ENCODE assay signal across 8 mouse cellular contexts in the genomic region with DNA sequence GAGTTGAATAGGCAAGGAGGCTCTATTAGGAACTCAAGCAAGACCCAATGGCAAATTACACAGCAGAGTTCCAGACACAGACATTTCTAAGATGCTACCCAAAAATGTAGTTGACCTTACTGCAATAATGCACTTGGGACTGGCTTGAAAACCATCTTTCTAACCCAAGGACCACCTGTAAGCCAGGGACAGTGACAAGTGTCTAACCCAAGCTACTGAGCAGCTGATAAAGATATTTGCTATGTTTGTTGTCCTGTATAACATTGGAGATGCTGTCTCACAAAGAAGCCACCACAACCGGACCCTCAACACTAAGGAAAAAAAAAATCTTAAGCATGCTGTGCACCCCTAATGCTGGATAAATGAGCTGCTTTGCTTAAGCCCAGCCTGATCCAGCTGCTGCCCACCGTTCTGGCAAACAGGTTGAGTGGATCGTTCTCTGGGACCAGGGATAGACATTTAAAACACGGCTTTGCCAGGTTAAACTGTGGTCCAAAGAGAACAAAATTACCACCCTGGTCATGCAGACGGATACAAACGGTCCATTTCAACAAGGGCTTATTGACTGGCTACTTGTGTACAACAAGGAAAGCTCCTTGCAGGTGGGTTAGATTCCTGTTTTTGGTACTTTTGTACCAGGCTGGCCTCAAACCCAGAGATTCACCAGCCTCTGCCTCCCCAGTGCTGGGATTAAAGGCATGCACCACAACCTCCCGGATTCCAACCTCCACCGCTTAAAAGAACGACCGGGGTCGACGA. TPM values are rescaled to one million over a fixed set of nuclear protein-coding genes. Genes with fewer than 3 reads are reported as not detected.
DNase-seq lines count a peak whose midpoint lies in the region; ATAC-seq and TF ChIP-seq lines count a peak whose summit lies in the region.

No protein-coding gene starts in this region.

- no peak for TF ChIP-seq POLR2A in MEL (IDR thresholded peaks at IDR 0.05; ENCODE audit: control insufficient read depth in 1 of 2, insufficient read depth in 1 of 2, low read depth in 1 of 2, low read length in 2 of 2, poor library complexity in 1 of 2)

- no peak for ATAC-seq in heart, embryonic 15.5 days (replicated peaks; ENCODE audit: insufficient number of reproducible peaks, insufficient read depth, low FRiP score, low read depth)
- ATAC-seq in heart, postnatal 0 days (ENCODE audit: insufficient read depth, low read depth), result no peak
- ATAC-seq in midbrain, embryonic 11.5 days (ENCODE audit: low FRiP score), result no peak

- no peak for DNase-seq in heart, postnatal 36 days
- peak; percentile 76 for DNase-seq in MEL (ENCODE audit: low read depth, low spot score)
- no peak for DNase-seq in heart, postnatal 0 days (ENCODE audit: low spot score)
- peak; percentile 91 for DNase-seq in midbrain, embryonic 11.5 days (ENCODE audit: low spot score, missing footprints)
- no peak for DNase-seq in cerebellum, adult 11 months
- DNase-seq in frontal cortex, postnatal 14 days (ENCODE audit: low spot score in 2 of 2), result no peak
- no peak for DNase-seq in layer of hippocampus, postnatal 10 days (ENCODE audit: low spot score in 2 of 2)

- no peaks in the 10 kb centered on the region for H3K9me3 ChIP-seq in heart, embryonic 15.5 days (replicated peaks)
- H3K9me3 ChIP-seq in MEL (replicated peaks; ENCODE audit: insufficient read depth, low read length), result no peaks in the 10 kb centered on the region
- H3K9me3 ChIP-seq in heart, postnatal 0 days (replicated peaks; ENCODE audit: control insufficient read depth, low read length), result no peaks in the 10 kb centered on the region
- no peaks in the 10 kb centered on the region for H3K9me3 ChIP-seq in midbrain, embryonic 11.5 days (ENCODE audit: control insufficient read depth, low read length)

- peak overlapping the region; percentile 96 for H3K27ac ChIP-seq in heart, embryonic 15.5 days
- H3K27ac ChIP-seq in MEL (ENCODE audit: control insufficient read depth, low read depth, low read length), result peak overlapping the region; percentile 74
- H3K27ac ChIP-seq in heart, postnatal 0 days (ENCODE audit: low read depth), result peak overlapping the region; percentile 95
- no peak overlapping the region for H3K27ac ChIP-seq in midbrain, embryonic 11.5 days (ENCODE audit: low read depth, low read length)

- no peak for TF ChIP-seq RAD21 in MEL (IDR thresholded peaks at IDR 0.05; ENCODE audit: low read depth, low read length)

- WGBS in heart, embryonic 15.5 days, result 4% methylated on average over 12 of the region's 12 CpGs
- under 1% methylated on average over 12 of the region's 12 CpGs for WGBS in heart, postnatal 0 days
- 4% methylated on average over 12 of the region's 12 CpGs for WGBS in midbrain, embryonic 11.5 days

- peaks cover 16% of the 10 kb centered on the region for H3K36me3 ChIP-seq in heart, embryonic 15.5 days
- H3K36me3 ChIP-seq in MEL (ENCODE audit: control insufficient read depth in 1 of 2, insufficient read depth in 2 of 2, low read length in 2 of 2), result peaks cover 5 to 15% of the 10 kb centered on the region in 2 experiments; a peak in 3 of 4 replicates
- peaks cover 16% of the 10 kb centered on the region for H3K36me3 ChIP-seq in heart, postnatal 0 days (replicated peaks; ENCODE audit: control insufficient read depth, insufficient read depth, low read length)
- peaks cover 11% of the 10 kb centered on the region for H3K36me3 ChIP-seq in midbrain, embryonic 11.5 days (ENCODE audit: control insufficient read depth, insufficient read depth, low read length)

- 0 out of 4 replicates have a peak, but pooled peaks of 1 of the 2 experiments have one; percentile 20 for TF ChIP-seq EP300 in MEL (IDR thresholded peaks at IDR 0.05; ENCODE audit: low read depth in 1 of 2, low read length in 2 of 2)
- TF ChIP-seq EP300 in heart, postnatal 0 days (IDR thresholded peaks at IDR 0.05; ENCODE audit: low read depth), result no peak

- peak overlapping the region; percentile 89 for H3K4me3 ChIP-seq in heart, embryonic 15.5 days
- H3K4me3 ChIP-seq in MEL (ENCODE audit: control insufficient read depth in 1 of 2, insufficient read depth in 1 of 2, low read depth in 2 of 2, low read length in 2 of 2), result peak overlapping the region; percentile 70 to 85
- H3K4me3 ChIP-seq in heart, postnatal 0 days (ENCODE audit: low read depth, low read length), result peak overlapping the region; percentile 91
- H3K4me3 ChIP-seq in midbrain, embryonic 11.5 days (ENCODE audit: low read depth, low read length), result peak overlapping the region; percentile 50

- H3K27me3 ChIP-seq in heart, embryonic 15.5 days, result no peaks in the 10 kb centered on the region; the same call in 1 of the 2 replicates
- no peaks in the 10 kb centered on the region for H3K27me3 ChIP-seq in MEL (ENCODE audit: control insufficient read depth in 1 of 2, insufficient read depth in 2 of 2, low read length in 2 of 2)
- H3K27me3 ChIP-seq in heart, postnatal 0 days (ENCODE audit: control insufficient read depth, insufficient read depth, low read length), result no peaks in the 10 kb centered on the region
- H3K27me3 ChIP-seq in midbrain, embryonic 11.5 days (ENCODE audit: control insufficient read depth, insufficient read depth, low read length), result no peaks in the 10 kb centered on the region

- H3K4me2 ChIP-seq in heart, embryonic 15.5 days, result peak overlapping the region; percentile 70
- peak overlapping the region; percentile 76 for H3K4me2 ChIP-seq in heart, postnatal 0 days (ENCODE audit: low read depth, low read length)
- H3K4me2 ChIP-seq in midbrain, embryonic 11.5 days, result peak overlapping the region; percentile 74

- H3K9ac ChIP-seq in heart, embryonic 15.5 days, result peak overlapping the region; percentile 95
- peak overlapping the region; percentile 79 for H3K9ac ChIP-seq in MEL (ENCODE audit: control insufficient read depth, low read depth, low read length, poor library complexity, severe bottlenecking)
- H3K9ac ChIP-seq in heart, postnatal 0 days (replicated peaks; ENCODE audit: low read depth, low read length), result peak overlapping the region; percentile 93
- H3K9ac ChIP-seq in midbrain, embryonic 11.5 days (ENCODE audit: low read length), result peak overlapping the region; percentile 74

- H3K4me1 ChIP-seq in heart, embryonic 15.5 days (replicated peaks), result peaks cover 34% of the 10 kb centered on the region
- peaks cover 0 to 12% of the 10 kb centered on the region in 2 experiments; a peak in 3 of 4 replicates for H3K4me1 ChIP-seq in MEL (ENCODE audit: control insufficient read depth in 1 of 2, insufficient read depth in 2 of 2, low read length in 2 of 2)
- H3K4me1 ChIP-seq in heart, postnatal 0 days (ENCODE audit: control insufficient read depth, insufficient read depth), result peaks cover 27% of the 10 kb centered on the region; the same call in 1 of the 2 replicates
- H3K4me1 ChIP-seq in midbrain, embryonic 11.5 days (ENCODE audit: control insufficient read depth, insufficient read depth, low read length), result peaks cover 15% of the 10 kb centered on the region

- peaks cover 47% of the 10 kb centered on the region for H3K79me2 ChIP-seq in MEL (ENCODE audit: control insufficient read depth, insufficient read depth, low read length, poor library complexity)

- TF ChIP-seq CTCF in MEL (IDR thresholded peaks at IDR 0.05 in 2 of 3, conservative IDR thresholded peaks at IDR 0.05 in 1 of 3; ENCODE audit: control insufficient read depth in 1 of 3, insufficient read depth in 1 of 3, low read depth in 2 of 3, low read length in 3 of 3, poor library complexity in 1 of 3, severe bottlenecking in 1 of 3), result no peak
- TF ChIP-seq CTCF in heart, postnatal 0 days (IDR thresholded peaks at IDR 0.05; ENCODE audit: low read depth), result no peak

- intact Hi-C loops in heart, postnatal 36 days (cut with DNase I), result no loop called here

RNA-seq across cellular contexts. Expression of a gene that starts 1.0 kb away (rescaled TPM):
- 410 and 528 TPM in 2 replicates for polyA plus RNA-seq in heart, embryonic 15.5 days (2015; fragmentation: Nextera tagmentation; extraction: Ambion mirVana)
- total RNA-seq in heart, postnatal 36 days (2021), result 1,000 to 10,000 TPM in 1 of 2 experiments, 100 to 1,000 TPM in 1; 979 to 1,034 TPM
- 258 and 292 TPM in 2 replicates for total RNA-seq in MEL (2012; rRNA removed)
- polyA plus RNA-seq in MEL (2012; ENCODE audit: insufficient read depth in 1 of 2, insufficient read length in 2 of 2, low read depth in 1 of 2, low replicate concordance in 2 of 2, missing spikeins in 1 of 2), result 100 to 1,000 TPM in 1 of 2 experiments, not detected in 1; 230 TPM
- 434 and 667 TPM in 2 replicates for total RNA-seq in heart, postnatal 0 days (2014; rRNA removed; ENCODE audit: low replicate concordance)
- polyA plus RNA-seq in heart, postnatal 0 days (2015; fragmentation: Nextera tagmentation; extraction: Ambion mirVana), result 1,293 and 1,354 TPM in 2 replicates
- 198 and 210 TPM in 2 replicates for polyA plus RNA-seq in midbrain, embryonic 11.5 days (2014; fragmentation: Nextera tagmentation; extraction: Ambion mirVana)
- 100 to 1,000 TPM; 180 to 197 TPM for total RNA-seq in layer of hippocampus, postnatal 10 days (2021)

RNA-seq across cellular contexts. Expression of a gene that starts 4.3 kb away (rescaled TPM):
- polyA plus RNA-seq in heart, embryonic 15.5 days (2015; fragmentation: Nextera tagmentation; extraction: Ambion mirVana), result 1.4 and 1.6 TPM in 2 replicates
- total RNA-seq in heart, postnatal 36 days (2021), result 100 to 1,000 TPM; 400 to 416 TPM
- total RNA-seq in MEL (2012; rRNA removed), result 0.12 and 0.13 TPM in 2 replicates
- polyA plus RNA-seq in MEL (2012; ENCODE audit: insufficient read depth in 1 of 2, insufficient read length in 2 of 2, low read depth in 1 of 2, low replicate concordance in 2 of 2, missing spikeins in 1 of 2), result under 1 TPM in 1 of 2 experiments, not detected in 1; 0.24 TPM
- total RNA-seq in heart, postnatal 0 days (2014; rRNA removed; ENCODE audit: low replicate concordance), result 0.54 and 2.1 TPM in 2 replicates
- 7.2 TPM in 2 replicates for polyA plus RNA-seq in heart, postnatal 0 days (2015; fragmentation: Nextera tagmentation; extraction: Ambion mirVana)
- not detected in 2 replicates for polyA plus RNA-seq in midbrain, embryonic 11.5 days (2014; fragmentation: Nextera tagmentation; extraction: Ambion mirVana)
- total RNA-seq in layer of hippocampus, postnatal 10 days (2021), result under 1 TPM; 0.53 to 0.62 TPM

RNA-seq across cellular contexts. Expression of a gene that starts 5.4 kb away (rescaled TPM):
- polyA plus RNA-seq in heart, embryonic 15.5 days (2015; fragmentation: Nextera tagmentation; extraction: Ambion mirVana), result 770 and 917 TPM in 2 replicates
- 100 to 1,000 TPM; 668 to 757 TPM for total RNA-seq in heart, postnatal 36 days (2021)
- total RNA-seq in MEL (2012; rRNA removed), result 3,755 and 4,516 TPM in 2 replicates
- 1,000 to 10,000 TPM in 1 of 2 experiments, not detected in 1; 1,852 TPM for polyA plus RNA-seq in MEL (2012; ENCODE audit: insufficient read depth in 1 of 2, insufficient read length in 2 of 2, low read depth in 1 of 2, low replicate concordance in 2 of 2, missing spikeins in 1 of 2)
- 2,967 and 2,982 TPM in 2 replicates for total RNA-seq in heart, postnatal 0 days (2014; rRNA removed; ENCODE audit: low replicate concordance)
- polyA plus RNA-seq in heart, postnatal 0 days (2015; fragmentation: Nextera tagmentation; extraction: Ambion mirVana), result 722 and 767 TPM in 2 replicates
- 1,270 and 1,392 TPM in 2 replicates for polyA plus RNA-seq in midbrain, embryonic 11.5 days (2014; fragmentation: Nextera tagmentation; extraction: Ambion mirVana)
- total RNA-seq in layer of hippocampus, postnatal 10 days (2021), result 100 to 1,000 TPM; 563 to 651 TPM

RNA-seq across cellular contexts. Expression of a gene that starts 5.4 kb away (rescaled TPM):
- polyA plus RNA-seq in heart, embryonic 15.5 days (2015; fragmentation: Nextera tagmentation; extraction: Ambion mirVana), result 0.13 TPM in 1 of 2 replicates, not detected in the other
- not detected for total RNA-seq in heart, postnatal 36 days (2021)
- 0.23 and 0.26 TPM in 2 replicates for total RNA-seq in MEL (2012; rRNA removed)
- polyA plus RNA-seq in MEL (2012; ENCODE audit: insufficient read depth in 1 of 2, insufficient read length in 2 of 2, low read depth in 1 of 2, low replicate concordance in 2 of 2, missing spikeins in 1 of 2), result under 1 TPM in 1 of 2 experiments, not detected in 1; 0.40 TPM
- 6.5 TPM in 1 of 2 replicates, not detected in the other for total RNA-seq in heart, postnatal 0 days (2014; rRNA removed; ENCODE audit: low replicate concordance)
- not detected in 2 replicates for polyA plus RNA-seq in heart, postnatal 0 days (2015; fragmentation: Nextera tagmentation; extraction: Ambion mirVana)
- polyA plus RNA-seq in midbrain, embryonic 11.5 days (2014; fragmentation: Nextera tagmentation; extraction: Ambion mirVana), result 0.22 TPM in 1 of 2 replicates, not detected in the other
- total RNA-seq in layer of hippocampus, postnatal 10 days (2021), result not detected

RNA-seq across cellular contexts. Expression of a gene that starts 13.1 kb away (rescaled TPM):
- 21.4 and 25.6 TPM in 2 replicates for polyA plus RNA-seq in heart, embryonic 15.5 days (2015; fragmentation: Nextera tagmentation; extraction: Ambion mirVana)
- total RNA-seq in heart, postnatal 36 days (2021), result 100 to 1,000 TPM; 160 to 183 TPM
- total RNA-seq in MEL (2012; rRNA removed), result 27.0 and 31.9 TPM in 2 replicates
- polyA plus RNA-seq in MEL (2012; ENCODE audit: insufficient read depth in 1 of 2, insufficient read length in 2 of 2, low read depth in 1 of 2, low replicate concordance in 2 of 2, missing spikeins in 1 of 2), result 10 to 100 TPM in 1 of 2 experiments, not detected in 1; 58.6 TPM
- total RNA-seq in heart, postnatal 0 days (2014; rRNA removed; ENCODE audit: low replicate concordance), result 28.5 and 41.1 TPM in 2 replicates
- polyA plus RNA-seq in heart, postnatal 0 days (2015; fragmentation: Nextera tagmentation; extraction: Ambion mirVana), result 48.7 and 55.7 TPM in 2 replicates
- 19.2 and 23.0 TPM in 2 replicates for polyA plus RNA-seq in midbrain, embryonic 11.5 days (2014; fragmentation: Nextera tagmentation; extraction: Ambion mirVana)
- total RNA-seq in layer of hippocampus, postnatal 10 days (2021), result 10 to 100 TPM; 46.7 to 47.5 TPM

Comparison
In these comparisons a context has a peak if more than half of its experiments do, and no peak if none do; other contexts are left out.
1. RNA of a gene that starts 4.3 kb away (total RNA-seq): 400 to 416 TPM in heart, postnatal 36 days; 0.54 to 2.1 TPM in heart, postnatal 0 days, 0.53 to 0.62 TPM in layer of hippocampus, postnatal 10 days and 0.12 to 0.13 TPM in MEL; every median in the first group is over 100 times any median in the second.
2. DNase-seq: peak in MEL (single experiment) and midbrain, embryonic 11.5 days (single experiment); none in heart, postnatal 36 days (0 of 2), heart, postnatal 0 days (single experiment), cerebellum, adult 11 months (single experiment), frontal cortex, postnatal 14 days (0 of 2) and layer of hippocampus, postnatal 10 days (0 of 2).
3. Peak in every context shown above with its lines, with median percentiles within 50 percentile points of each other: H3K4me2 ChIP-seq, H3K4me3 ChIP-seq and H3K9ac ChIP-seq.